Mouse (Mus musculus): ENCODE results near the gene Hdac1. TPM values are rescaled to one million over a fixed set of nuclear protein-coding genes. Genes with fewer than 3 reads are reported as not detected.

Hdac1 gene
- total RNA-seq, 1 experiment from 2014 or later, result 103 TPM

- ATAC-seq (replicated peaks; ENCODE audit: low read depth, poor library complexity, severe bottlenecking), result no peak; the same call in 1 of the 2 replicates
These were observed 51.3 kb downstream of the Hdac1 start, which contains the start of the genes Tssk3 and Fam229a for GRCm38 (mm10) chr4:129490972-129491880. Gene Tssk3 (minus strand): TSS chr4:129491022. Gene Fam229a (plus strand): TSS chr4:129491190.

DNA sequence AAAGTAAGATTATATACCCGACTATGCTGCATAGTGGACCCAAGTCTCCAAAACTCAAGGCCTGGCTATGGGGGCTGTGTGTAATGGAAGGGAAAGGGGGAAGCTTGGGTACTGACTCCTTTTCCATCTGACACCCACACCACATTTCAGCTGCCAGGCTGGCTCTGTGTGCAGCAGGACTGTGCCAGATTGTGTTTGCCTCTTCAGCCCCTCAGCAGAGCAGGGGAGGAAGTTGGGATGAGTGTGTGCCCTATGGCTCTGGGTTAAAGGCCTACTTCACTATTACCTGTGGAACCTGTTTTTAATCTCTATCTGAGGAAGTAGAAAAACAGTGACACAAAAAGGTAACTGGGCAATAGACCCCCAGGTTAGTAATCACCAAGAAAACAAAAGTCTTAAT lies 61.4 kb downstream of the Hdac1 start:
- no peak for ATAC-seq (replicated peaks; ENCODE audit: low read depth, poor library complexity, severe bottlenecking)

- ATAC-seq (replicated peaks; ENCODE audit: low read depth, poor library complexity, severe bottlenecking), result no peak
These were observed 62.6 kb downstream of the Hdac1 start for GRCm38 (mm10) chr4:129479863-129480262.

DNA sequence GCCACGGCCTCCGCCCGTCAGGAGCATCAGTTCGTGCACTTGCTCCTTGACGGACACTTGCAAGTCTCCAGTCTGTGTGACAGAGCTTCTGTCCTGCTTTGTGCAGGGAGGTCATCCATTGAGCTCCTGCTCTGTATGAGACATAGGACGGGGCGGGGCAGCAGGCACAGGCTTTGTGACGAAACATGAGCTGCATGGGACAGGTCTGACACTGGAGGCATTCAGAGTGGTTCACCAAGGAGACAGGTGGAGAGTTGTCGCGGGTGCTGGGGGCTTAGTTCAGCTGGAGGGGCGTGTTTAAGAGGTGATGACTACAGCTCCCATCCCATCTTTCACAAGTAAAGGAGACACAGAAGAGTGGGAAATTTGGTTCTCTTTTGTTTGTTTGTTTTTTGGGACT lies 66.5 kb downstream of the Hdac1 start:
- no peak for ATAC-seq (replicated peaks; ENCODE audit: low read depth, poor library complexity, severe bottlenecking)

Other genes with a start within 250 kb of the Hdac1 start
- 120 and 139 TPM in 2 replicates for gene Rbbp4, start 207.3 kb downstream of the Hdac1 start, total RNA-seq (2017)
- 59.1 and 73.1 TPM in 2 replicates for gene Zbtb8os, start 207.0 kb downstream of the Hdac1 start, total RNA-seq (2017)
- gene Zbtb8a, start 164.6 kb downstream of the Hdac1 start, total RNA-seq (2017), result 9.6 and 10.6 TPM in 2 replicates
- not detected in 2 replicates for gene Zbtb8b, start 101.9 kb downstream of the Hdac1 start, total RNA-seq (2017)
- 23.9 and 26.4 TPM in 2 replicates for gene Bsdc1, start 81.1 kb downstream of the Hdac1 start, total RNA-seq (2017)
- not detected in 2 replicates for gene Tssk3, start 51.7 kb downstream of the Hdac1 start, total RNA-seq (2017)
- not detected in 2 replicates for gene Fam229a, start 51.5 kb downstream of the Hdac1 start, total RNA-seq (2017)
- 80.7 and 93.1 TPM in 2 replicates for gene Marcksl1, start 29.1 kb downstream of the Hdac1 start, total RNA-seq (2017)
- gene Lck, start 30.9 kb upstream of the Hdac1 start, total RNA-seq (2017), result 8.1 and 17.5 TPM in 2 replicates
- not detected in 2 replicates for gene Fam167b, start 35.8 kb upstream of the Hdac1 start, total RNA-seq (2017)
- gene Eif3i, start 57.9 kb upstream of the Hdac1 start, total RNA-seq (2017), result 256 and 262 TPM in 2 replicates
- gene Tmem234, start 58.0 kb upstream of the Hdac1 start, total RNA-seq (2017), result 82.7 and 92.3 TPM in 2 replicates
- gene Dcdc2b, start 71.5 kb upstream of the Hdac1 start, total RNA-seq (2017), result not detected in 2 replicates
- gene Iqcc, start 76.4 kb upstream of the Hdac1 start, total RNA-seq (2017), result 11.1 and 17.1 TPM in 2 replicates
- 48.6 and 59.3 TPM in 2 replicates for gene Ccdc28b, start 81.2 kb upstream of the Hdac1 start, total RNA-seq (2017)
- 112 and 134 TPM in 2 replicates for gene Txlna, start 98.4 kb upstream of the Hdac1 start, total RNA-seq (2017)
- gene Kpna6, start 130.1 kb upstream of the Hdac1 start, total RNA-seq (2017), result 21.9 and 26.2 TPM in 2 replicates
- gene Tmem39b, start 154.1 kb upstream of the Hdac1 start, total RNA-seq (2017), result 7.9 and 9.6 TPM in 2 replicates
- 102 and 120 TPM in 2 replicates for gene Khdrbs1, start 199.6 kb upstream of the Hdac1 start, total RNA-seq (2017)

Data from common myeloid progenitor, adult 5-6 weeks (primary cell).